Mouse (Mus musculus): ENCODE measurements around the gene Mpped2.

DNA sequence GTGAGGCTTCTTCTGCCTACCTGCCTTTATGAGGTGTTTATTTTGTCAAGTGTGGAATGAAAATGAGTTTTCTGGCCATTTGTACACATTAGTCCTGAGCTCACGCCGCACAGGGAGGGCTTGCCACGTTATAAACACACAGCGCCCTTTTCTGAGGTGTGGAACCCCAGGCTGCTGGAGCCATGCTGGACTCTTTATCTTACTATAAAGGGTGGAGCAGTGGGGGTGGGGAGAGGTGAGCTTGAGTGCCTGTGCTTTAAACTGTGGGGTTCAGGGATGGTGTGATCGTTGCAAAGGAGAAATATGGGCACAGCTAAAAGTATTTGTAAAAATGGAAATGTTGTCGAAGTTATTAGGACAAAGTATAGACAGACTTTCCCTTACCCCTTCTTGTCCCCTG lies 18.4 kb downstream of the Mpped2 start:
- no peak for TF ChIP-seq ZNF384 (IDR thresholded peaks at IDR 0.05; ENCODE audit: low read depth, low read length)
- TF ChIP-seq CHD2 (IDR thresholded peaks at IDR 0.05; ENCODE audit: low read depth, low read length): no peak
- no peak for TF ChIP-seq HCFC1 (IDR thresholded peaks at IDR 0.05; ENCODE audit: borderline replicate concordance, insufficient read depth, low read length)
- no peak for TF ChIP-seq ZC3H11A (IDR thresholded peaks at IDR 0.05; ENCODE audit: borderline replicate concordance, low read depth, low read length)

Measured in ES-E14 (cell line).